Mouse (Mus musculus): ENCODE measurements around the gene Cxadr. TPM values are rescaled to one million over a fixed set of nuclear protein-coding genes. Genes with fewer than 3 reads are reported as not detected.

The Cxadr gene
- total RNA-seq, 2 experiments from 2014 or later: 0.48 TPM; not detected in 1

GRCm38 (mm10) chr16:78343792-78344191 lies 42.5 kb downstream of the Cxadr start:
- ATAC-seq (replicated peaks; ENCODE audit: low FRiP score, low TSS enrichment, poor library complexity, severe bottlenecking): no peak

- ATAC-seq (replicated peaks; ENCODE audit: low FRiP score, low TSS enrichment, poor library complexity, severe bottlenecking): no peak
Measured at GRCm38 (mm10) chr16:78346662-78347327, 45.5 kb downstream of the Cxadr start.

GRCm38 (mm10) chr16:78347328-78347926 lies 46.1 kb downstream of the Cxadr start:
- no peak for ATAC-seq (replicated peaks; ENCODE audit: low FRiP score, low TSS enrichment, poor library complexity, severe bottlenecking)

GRCm38 (mm10) chr16:78357757-78358156 lies 56.5 kb downstream of the Cxadr start:
- ATAC-seq (replicated peaks; ENCODE audit: low FRiP score, low TSS enrichment, poor library complexity, severe bottlenecking): 0 out of 2 replicates have a peak, but pooled peaks have one; percentile 50

GRCm38 (mm10) chr16:78361466-78361865 lies 60.2 kb downstream of the Cxadr start:
- no peak for ATAC-seq (replicated peaks; ENCODE audit: low FRiP score, low TSS enrichment, poor library complexity, severe bottlenecking)

GRCm38 (mm10) chr16:78364554-78364953 lies 63.3 kb downstream of the Cxadr start:
- 0 out of 2 replicates have a peak, but pooled peaks have one; percentile 39 for ATAC-seq (replicated peaks; ENCODE audit: low FRiP score, low TSS enrichment, poor library complexity, severe bottlenecking)

GRCm38 (mm10) chr16:78371491-78372046 lies 70.3 kb downstream of the Cxadr start:
- peak; percentile 55 for ATAC-seq (replicated peaks; ENCODE audit: low FRiP score, low TSS enrichment, poor library complexity, severe bottlenecking)

- ATAC-seq (replicated peaks; ENCODE audit: low FRiP score, low TSS enrichment, poor library complexity, severe bottlenecking): no peak
Measured at GRCm38 (mm10) chr16:78372786-78373185, 71.5 kb downstream of the Cxadr start.

- ATAC-seq (replicated peaks; ENCODE audit: low FRiP score, low TSS enrichment, poor library complexity, severe bottlenecking): no peak
Measured at GRCm38 (mm10) chr16:78373743-78374142, 72.5 kb downstream of the Cxadr start.

GRCm38 (mm10) chr16:78375222-78375621 lies 73.9 kb downstream of the Cxadr start:
- peak; percentile 34 for ATAC-seq (replicated peaks; ENCODE audit: low FRiP score, low TSS enrichment, poor library complexity, severe bottlenecking)

- ATAC-seq (replicated peaks; ENCODE audit: low FRiP score, low TSS enrichment, poor library complexity, severe bottlenecking): peak; percentile 52
Measured at GRCm38 (mm10) chr16:78375821-78376691, 74.8 kb downstream of the Cxadr start.

- peak; percentile 82 for ATAC-seq (replicated peaks; ENCODE audit: low FRiP score, low TSS enrichment, poor library complexity, severe bottlenecking)
Measured at GRCm38 (mm10) chr16:78376745-78377570, 75.7 kb downstream of the Cxadr start, which contains the start of gene Btg3. TSS of gene Btg3 (minus strand) at chr16:78377192.

- no peak for ATAC-seq (replicated peaks; ENCODE audit: low FRiP score, low TSS enrichment, poor library complexity, severe bottlenecking)
Measured at GRCm38 (mm10) chr16:78378493-78378892, 77.2 kb downstream of the Cxadr start.

GRCm38 (mm10) chr16:78389122-78389521 lies 87.8 kb downstream of the Cxadr start:
- no peak for ATAC-seq (replicated peaks; ENCODE audit: low FRiP score, low TSS enrichment, poor library complexity, severe bottlenecking)

- no peak for ATAC-seq (replicated peaks; ENCODE audit: low FRiP score, low TSS enrichment, poor library complexity, severe bottlenecking)
Measured at GRCm38 (mm10) chr16:78389986-78390385, 88.7 kb downstream of the Cxadr start.

- ATAC-seq (replicated peaks; ENCODE audit: low FRiP score, low TSS enrichment, poor library complexity, severe bottlenecking): no peak
Measured at GRCm38 (mm10) chr16:78391354-78391753, 90.1 kb downstream of the Cxadr start.

GRCm38 (mm10) chr16:78398734-78399133 lies 97.4 kb downstream of the Cxadr start:
- no peak for ATAC-seq (replicated peaks; ENCODE audit: low FRiP score, low TSS enrichment, poor library complexity, severe bottlenecking)

- peak; percentile 84 for ATAC-seq (replicated peaks; ENCODE audit: low FRiP score, low TSS enrichment, poor library complexity, severe bottlenecking)
Measured at GRCm38 (mm10) chr16:78399423-78399822, 98.1 kb downstream of the Cxadr start.

- no peak for ATAC-seq (replicated peaks; ENCODE audit: low FRiP score, low TSS enrichment, poor library complexity, severe bottlenecking)
Measured at GRCm38 (mm10) chr16:78402316-78402715, 101.0 kb downstream of the Cxadr start.
